Mouse (Mus musculus): ENCODE measurements at regions not wholly inside any gene's neighbourhood (a gene's known extent, or its start where the extent isn't known, plus 50 kb on each side); places are given as distances from the start of the nearest gene placed in this dataset.

DNA sequence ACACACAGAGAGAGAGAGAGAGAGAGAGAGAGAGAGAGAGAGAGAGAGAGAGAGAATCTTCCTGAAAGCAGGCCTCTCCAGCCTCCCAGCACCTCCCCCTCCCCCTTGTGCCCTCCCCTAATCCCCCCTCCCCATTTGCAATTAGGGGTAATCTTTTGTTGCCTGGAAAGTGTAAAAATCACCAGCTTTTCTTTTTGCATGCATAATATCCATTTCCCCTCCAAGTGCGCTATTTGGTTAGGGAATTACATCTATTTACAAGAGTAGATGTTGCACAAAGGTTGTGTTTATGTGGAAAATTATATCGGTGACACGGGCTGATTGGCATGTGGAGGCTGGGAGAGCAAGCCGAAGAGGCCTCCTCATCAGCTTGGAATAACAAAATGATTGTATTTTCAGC, 135.4 kb upstream of the Gm12830 start:
- TF ChIP-seq CTCF (IDR thresholded peaks at IDR 0.05; ENCODE audit: low read depth, low read length) (no peak), POLR2A (IDR thresholded peaks at IDR 0.05; ENCODE audit: extremely low read depth, insufficient read depth, low read length) (no peak)
